Mouse (Mus musculus) embryonic facial prominence, embryonic 11.5 days (tissue): ENCODE results near the gene Slc15a1. TPM values are rescaled to one million over a fixed set of nuclear protein-coding genes. Genes with fewer than 3 reads are reported as not detected.

Experiments used
- ATAC-seq: fragments of 200-750 bp; cut with Nextera tagmentation; replicated peaks from 2 replicates; pipeline ENCODE4 v1.8.0; 2017; ENCODE audit warnings: low read depth; ENCODE audit not compliant: insufficient number of reproducible peaks, low FRiP score, low TSS enrichment
- DNase-seq: peaks from one replicate; pipeline ENCODE4 v3.0.0-alpha.2; 2015; ENCODE audit warnings: low spot score
- H3K27ac ChIP-seq: fragments of 300-500 bp; sonication (generic); replicated peaks from 2 replicates; pipeline ENCODE4 v1.5.1; 2014; ENCODE audit warnings: mild to moderate bottlenecking, low read depth, low read length, control low read depth
- H3K27me3 ChIP-seq: fragments of 300-500 bp; sonication (generic); 2 replicates; pipeline ENCODE4 v1.6.1; 2014; ENCODE audit warnings: mild to moderate bottlenecking, low read length, moderate library complexity, mixed read lengths; ENCODE audit not compliant: control insufficient read depth, insufficient read depth
- H3K36me3 ChIP-seq: fragments of 300-500 bp; sonication (generic); replicated peaks from 2 replicates; pipeline ENCODE4 v1.6.1; 2014; ENCODE audit warnings: low read depth, mild to moderate bottlenecking, low read length, moderate library complexity, mixed read lengths; ENCODE audit not compliant: control insufficient read depth, insufficient read depth
- H3K4me1 ChIP-seq: fragments of 300-500 bp; sonication (generic); 2 replicates; pipeline ENCODE4 v1.6.1; 2014; ENCODE audit warnings: low read length, mixed read lengths; ENCODE audit not compliant: control insufficient read depth, insufficient read depth
- H3K4me2 ChIP-seq: fragments of 300-500 bp; sonication (generic); 2 replicates; pipeline ENCODE4 v1.6.1; 2014; ENCODE audit warnings: low read depth, mild to moderate bottlenecking, control low read depth, low read length, moderate library complexity
- H3K4me3 ChIP-seq: fragments of 300-500 bp; sonication (generic); 2 replicates; pipeline ENCODE4 v1.5.1; 2014; ENCODE audit warnings: low read depth, low read length, control low read depth
- H3K9ac ChIP-seq: fragments of 300-500 bp; sonication (generic); replicated peaks from 2 replicates; pipeline ENCODE4 v1.6.1; 2014; ENCODE audit warnings: mild to moderate bottlenecking, control low read depth, low read length
- H3K9me3 ChIP-seq: fragments of 300-500 bp; sonication (generic); replicated peaks from 2 replicates; pipeline ENCODE4 v1.6.1; 2016; ENCODE audit warnings: mild to moderate bottlenecking, low read length, inconsistent platforms, mixed read lengths; ENCODE audit not compliant: control insufficient read depth
- WGBS: fragments of 180-500 bp; shearing (Covaris S2); extraction: QIAGEN DNeasy Blood & Tissue Kit; methylation state at CpG from one replicate; pipeline ENCODE4 v1.1.7; 2014; 5-methylcytosine and 5-hydroxymethylcytosine counted together
- polyA plus RNA-seq: library from polyadenylated mRNA; unstranded; fragments of >200 nt; fragmentation: Nextera tagmentation; extraction: Ambion mirVana; gene quantifications from 2 replicates; pipeline ENCODE4 v1.2.1, GENCODE M21; 2014

The Slc15a1 gene
- polyA plus RNA-seq, 1 experiment from 2014 or later, result not detected

DNA sequence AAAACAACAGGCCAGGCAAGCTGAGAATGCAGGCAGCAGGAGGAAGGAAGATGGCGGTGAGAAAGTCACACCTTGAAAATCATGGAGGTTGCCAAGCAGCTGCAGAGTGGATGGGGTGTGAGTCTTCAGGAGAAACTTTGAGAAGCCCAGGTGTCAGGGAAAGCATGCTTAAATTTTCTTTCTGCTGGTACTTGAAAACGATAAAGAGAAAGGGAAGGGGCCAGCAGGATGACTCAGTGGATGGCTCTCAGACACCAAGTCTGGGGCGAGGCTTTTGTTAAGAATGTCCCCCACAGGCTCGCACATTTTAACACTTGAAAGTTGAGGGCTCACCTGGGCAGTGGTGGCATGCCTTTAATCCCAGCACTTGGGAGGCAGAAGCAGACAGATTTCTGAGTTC is 76.9 kb downstream of the Slc15a1 start:
- no peak overlapping the region for H3K9ac ChIP-seq
- no peaks in the 10 kb centered on the region for H3K4me1 ChIP-seq
- H3K4me3 ChIP-seq, result no peak overlapping the region
- H3K4me2 ChIP-seq, result no peak overlapping the region
- H3K27me3 ChIP-seq, result no peaks in the 10 kb centered on the region
- H3K27ac ChIP-seq, result no peak overlapping the region
- DNase-seq, result no peak
- 85% methylated on average over 4 of the region's 4 CpGs for WGBS
- H3K36me3 ChIP-seq, result no peaks in the 10 kb centered on the region
- H3K9me3 ChIP-seq, result no peaks in the 10 kb centered on the region
- no peak for ATAC-seq

DNA sequence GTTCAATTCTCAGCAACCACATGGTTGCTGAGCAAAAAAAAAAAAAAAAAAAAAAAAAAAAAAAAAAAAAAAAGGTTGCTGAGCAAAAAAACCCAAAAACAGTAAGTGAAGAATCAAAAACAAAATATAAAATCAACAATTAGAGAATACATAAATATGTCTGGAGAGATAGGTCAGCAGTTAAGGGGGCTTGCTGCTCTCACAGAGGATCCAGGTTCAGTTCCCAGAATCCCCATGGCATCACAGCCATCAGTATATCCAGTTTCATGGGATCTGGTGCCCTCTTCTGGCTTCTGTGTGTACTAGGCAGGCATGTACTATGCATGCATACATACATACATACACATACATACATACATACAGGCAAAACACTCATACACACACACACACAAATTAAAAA is 78.3 kb downstream of the Slc15a1 start:
- Histone ChIP-seq H3K4me2 (no peak overlapping the region), H3K4me3 (no peak overlapping the region), H3K9me3 (no peaks in the 10 kb centered on the region), H3K36me3 (no peaks in the 10 kb centered on the region), H3K27ac (no peak overlapping the region), H3K4me1 (no peaks in the 10 kb centered on the region), H3K27me3 (no peaks in the 10 kb centered on the region), H3K9ac (no peak overlapping the region)
- DNase-seq, result no peak
- ATAC-seq, result no peak

DNA sequence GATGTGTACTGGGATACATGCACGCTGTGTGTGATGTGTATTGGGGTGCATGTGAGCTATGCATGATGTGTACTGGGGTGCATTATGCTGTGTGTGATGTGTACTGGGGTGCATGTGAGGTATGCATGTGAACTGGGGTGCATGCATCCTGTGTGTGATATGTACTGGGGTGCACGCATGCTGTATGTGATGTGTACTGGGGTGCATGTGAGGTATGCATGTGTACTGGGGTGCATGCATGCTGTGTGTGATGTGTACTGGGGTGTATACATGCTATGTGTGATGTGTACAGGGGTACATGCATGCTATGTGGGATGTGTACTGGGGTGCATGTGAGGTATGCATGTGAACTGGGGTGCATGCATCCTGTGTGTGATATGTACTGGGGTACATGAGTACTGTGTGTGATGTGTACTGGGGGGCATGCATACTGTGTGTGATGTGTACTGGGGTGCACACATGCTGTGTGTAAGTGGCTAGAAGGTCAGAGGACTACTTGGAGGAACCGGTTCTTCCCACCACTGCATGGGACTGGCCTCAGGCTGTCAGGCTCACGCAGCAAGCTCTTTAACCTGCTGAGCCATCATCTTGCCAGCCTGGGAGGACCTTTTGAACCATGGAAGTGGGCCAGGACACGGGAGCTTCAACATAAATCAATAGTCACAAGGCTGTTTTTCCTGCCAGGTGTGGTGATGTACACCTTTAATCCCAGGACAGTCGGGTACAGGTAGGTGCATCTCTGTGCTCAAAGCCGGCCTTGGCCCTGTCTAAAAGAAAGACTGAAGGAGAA is 79.9 kb downstream of the Slc15a1 start:
- WGBS, result 69% methylated on average over 7 of the region's 7 CpGs
- H3K4me3 ChIP-seq, result no peak overlapping the region
- ATAC-seq (0 out of 2 replicates have a peak, but pooled peaks have one; percentile 31), DNase-seq (no peak)
- no peak overlapping the region for H3K4me2 ChIP-seq
- no peaks in the 10 kb centered on the region for H3K27me3 ChIP-seq
- no peaks in the 10 kb centered on the region for H3K36me3 ChIP-seq
- H3K4me1 ChIP-seq, result no peaks in the 10 kb centered on the region
- H3K9me3 ChIP-seq, result no peaks in the 10 kb centered on the region
- no peak overlapping the region for H3K9ac ChIP-seq
- no peak overlapping the region for H3K27ac ChIP-seq

DNA sequence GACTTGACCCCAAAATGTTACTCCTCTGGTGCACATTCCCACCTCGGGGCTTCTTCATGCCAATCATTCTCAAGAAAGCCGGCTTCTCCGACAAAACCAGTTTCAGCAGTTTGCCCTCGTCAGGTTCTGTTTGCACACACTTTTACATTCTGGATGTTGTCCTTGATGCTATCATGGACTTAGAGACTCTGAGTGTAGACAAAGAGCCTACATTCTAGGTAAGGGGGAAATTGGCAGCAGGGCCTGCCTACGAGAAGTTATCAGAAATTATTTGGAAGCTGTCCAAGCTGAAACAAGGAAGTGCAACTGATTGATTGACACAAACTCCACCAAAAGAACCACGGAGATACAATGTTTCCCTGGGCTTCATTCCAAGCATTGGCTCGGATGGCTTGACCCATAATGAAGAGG is 81.7 kb downstream of the Slc15a1 start:
- H3K27ac ChIP-seq, result no peak overlapping the region
- WGBS, result 65% methylated on average over 7 of the region's 7 CpGs

DNA sequence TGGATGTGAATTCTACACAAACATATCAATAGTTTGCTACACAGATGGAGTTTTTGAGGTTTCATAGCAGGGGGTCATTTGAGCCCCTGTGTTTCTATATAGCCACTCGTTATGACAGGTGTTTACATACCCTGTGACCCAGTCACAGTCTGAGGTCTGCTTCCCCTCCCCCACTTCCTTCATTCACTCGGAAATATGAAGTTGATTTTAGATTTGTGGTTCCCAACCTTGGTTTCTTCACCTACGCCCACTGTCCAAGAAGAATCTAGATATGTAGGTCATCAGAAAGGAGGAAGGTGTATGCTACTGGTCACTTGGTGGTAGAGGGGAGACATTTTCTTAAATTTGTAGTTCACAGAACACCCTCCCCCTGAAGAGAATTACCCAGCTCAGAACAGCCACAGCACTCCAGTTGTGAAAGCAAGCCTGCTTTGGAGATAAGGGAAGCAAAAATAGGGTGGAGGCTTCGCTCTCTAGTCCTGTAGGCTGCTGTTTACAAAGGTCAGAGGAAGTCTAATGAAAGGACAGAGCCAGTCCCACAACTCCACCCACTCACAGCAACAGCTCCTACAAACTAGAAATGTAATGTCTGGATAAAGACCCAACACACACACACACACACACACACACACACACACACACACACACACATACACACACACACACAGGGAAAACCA is 82.2 kb downstream of the Slc15a1 start:
- no peaks in the 10 kb centered on the region for H3K9me3 ChIP-seq
- WGBS, result 47% methylated on average over 4 of the region's 4 CpGs
- ATAC-seq (no peak), DNase-seq (no peak)
- no peaks in the 10 kb centered on the region for H3K36me3 ChIP-seq
- no peaks in the 10 kb centered on the region for H3K27me3 ChIP-seq
- H3K9ac ChIP-seq, result no peak overlapping the region
- H3K4me3 ChIP-seq, result no peak overlapping the region
- H3K4me1 ChIP-seq, result no peaks in the 10 kb centered on the region
- no peak overlapping the region for H3K4me2 ChIP-seq
- H3K27ac ChIP-seq, result no peak overlapping the region

More for the DNA sequence above, 81.7 kb downstream of the Slc15a1 start:
- Histone ChIP-seq H3K9ac (no peak overlapping the region), H3K27me3 (no peaks in the 10 kb centered on the region), H3K9me3 (no peaks in the 10 kb centered on the region), H3K4me1 (no peaks in the 10 kb centered on the region), H3K4me3 (no peak overlapping the region), H3K36me3 (no peaks in the 10 kb centered on the region), H3K4me2 (no peak overlapping the region)
- DNase-seq (peak; percentile 15), ATAC-seq (no peak)

DNA sequence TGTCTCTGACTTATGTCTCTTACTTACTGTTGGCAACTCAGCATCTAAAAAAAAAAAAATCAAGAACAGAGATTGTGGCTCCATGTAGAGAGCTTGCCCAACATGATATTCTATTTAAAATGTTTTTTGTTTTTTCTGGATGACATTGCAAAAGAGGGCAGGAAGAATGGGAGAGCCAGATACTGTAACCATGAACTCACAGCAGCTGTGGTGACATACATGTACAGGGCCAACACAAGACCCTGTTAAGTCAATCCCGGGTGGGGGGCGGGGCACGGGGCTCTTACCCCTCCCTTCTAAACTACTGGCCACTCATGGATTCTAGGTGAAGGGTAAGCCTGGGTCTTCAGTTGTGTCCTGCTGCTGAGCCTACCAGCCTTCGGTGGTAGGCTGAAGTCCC is 83.1 kb downstream of the Slc15a1 start:
- Histone ChIP-seq H3K4me3 (no peak overlapping the region), H3K4me2 (no peak overlapping the region), H3K36me3 (no peaks in the 10 kb centered on the region), H3K9ac (no peak overlapping the region), H3K27ac (no peak overlapping the region), H3K4me1 (no peaks in the 10 kb centered on the region), H3K9me3 (no peaks in the 10 kb centered on the region), H3K27me3 (no peaks in the 10 kb centered on the region)
- DNase-seq (no peak), ATAC-seq (no peak)
- WGBS, result 87% methylated on average over 4 of the region's 4 CpGs

DNA sequence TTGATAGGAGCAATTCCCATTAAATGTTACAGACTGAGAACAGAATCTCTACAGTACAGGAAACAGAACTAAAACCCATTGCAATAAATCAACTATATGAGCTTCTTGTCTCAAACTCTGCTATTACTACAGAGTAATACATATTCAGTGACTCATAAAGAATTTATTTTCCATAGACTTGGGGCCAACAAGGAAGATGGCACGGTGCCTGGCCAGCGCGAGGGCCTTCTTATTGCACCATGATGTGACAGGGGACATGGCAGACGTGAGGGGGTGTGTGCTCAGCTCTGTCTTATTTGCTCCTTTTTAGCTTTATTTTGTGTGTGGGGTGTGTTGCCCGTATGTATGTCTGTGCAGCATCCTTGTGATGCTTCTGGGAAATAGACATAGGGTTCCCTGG is 87.5 kb downstream of the Slc15a1 start:
- Histone ChIP-seq H3K4me3 (no peak overlapping the region), H3K4me2 (no peak overlapping the region), H3K9me3 (no peaks in the 10 kb centered on the region), H3K4me1 (no peaks in the 10 kb centered on the region), H3K27me3 (no peaks in the 10 kb centered on the region), H3K27ac (no peak overlapping the region), H3K9ac (no peak overlapping the region), H3K36me3 (no peaks in the 10 kb centered on the region)
- DNase-seq (no peak), ATAC-seq (no peak)
- WGBS, result 86% methylated on average over 5 of the region's 5 CpGs

DNA sequence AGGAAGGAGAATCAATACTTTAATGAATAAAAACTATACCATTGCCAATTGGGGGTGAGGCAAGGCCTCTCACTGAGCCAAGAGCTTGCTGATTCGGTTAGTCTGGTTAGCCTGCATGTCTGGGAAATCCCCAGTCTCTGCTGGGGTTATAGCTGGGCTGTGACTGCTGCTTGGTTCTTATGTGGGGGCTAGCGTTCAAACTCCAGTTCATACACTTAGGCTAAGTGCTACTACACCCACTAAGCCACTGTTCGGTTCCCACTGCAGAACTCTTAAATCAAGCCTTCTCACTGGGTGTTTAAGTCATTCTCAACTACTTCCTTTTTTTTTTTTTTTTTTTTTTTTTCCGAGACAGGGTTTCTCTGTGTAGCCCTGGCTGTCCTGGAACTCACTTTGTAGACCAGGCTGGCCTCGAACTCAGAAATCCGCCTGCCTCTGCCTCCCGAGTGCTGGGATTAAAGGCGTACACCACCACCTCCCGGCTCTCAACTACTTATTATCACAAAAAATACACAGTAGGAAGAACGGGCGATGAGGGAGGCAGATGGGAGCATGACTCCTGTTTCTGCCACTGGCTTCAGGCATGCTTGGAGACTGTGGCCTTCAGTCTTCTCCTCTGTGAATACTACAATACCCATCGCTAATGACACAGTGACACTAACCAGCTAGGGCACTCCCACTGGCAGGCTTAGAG is 88.3 kb downstream of the Slc15a1 start:
- WGBS, result 85% methylated on average over 11 of the region's 12 CpGs
- H3K9me3 ChIP-seq, result no peaks in the 10 kb centered on the region
- H3K4me2 ChIP-seq, result no peak overlapping the region
- H3K4me3 ChIP-seq, result no peak overlapping the region
- DNase-seq (no peak), ATAC-seq (no peak)
- H3K36me3 ChIP-seq, result no peaks in the 10 kb centered on the region
- H3K4me1 ChIP-seq, result no peaks in the 10 kb centered on the region
- H3K9ac ChIP-seq, result no peak overlapping the region
- H3K27me3 ChIP-seq, result no peaks in the 10 kb centered on the region
- no peak overlapping the region for H3K27ac ChIP-seq
